9 mouse cellular contexts compared by ENCODE assay signal in genomic region chr3:145117637-145118036, GRCm38 (mm10). TPM values are rescaled to one million over a fixed set of nuclear protein-coding genes. Genes with fewer than 3 reads are reported as not detected.
DNase-seq lines count a peak whose midpoint lies in the region; ATAC-seq and TF ChIP-seq lines count a peak whose summit lies in the region.
"Had no signal": no experiment of that assay in that cellular context is flagged by ENCODE, and none has a peak within 500 bp of the region (broad histone marks: within the 10 kb centered on the region; RNA-seq: fewer than 3 reads in every experiment).

No protein-coding gene starts in this region.

- H3K9ac ChIP-seq in heart, embryonic 15.5 days, result 0 out of 2 replicates have a peak overlapping the region, but pooled peaks have one; percentile 51
- H3K9ac ChIP-seq in hindbrain, embryonic 14.5 days, result peak overlapping the region; percentile 90
- H3K9ac ChIP-seq in midbrain, embryonic 13.5 days (replicated peaks), result peak overlapping the region; percentile 70

- no peak for DNase-seq in heart, adult 9 months (ENCODE audit: low spot score in 2 of 2)
- DNase-seq in hindbrain, embryonic 14.5 days (ENCODE audit: low spot score), result no peak
- DNase-seq in spleen, postnatal 10 days (ENCODE audit: low spot score in 2 of 2), result no peak
- DNase-seq in c-Kit-positive CD71-positive TER-119-positive erythroid progenitor cells, embryonic 14.5 days (ENCODE audit: low spot score), result no peak
- no peak for DNase-seq in kidney, adult 11 months

- TF ChIP-seq CTCF in cortical plate, adult 2 months (IDR thresholded peaks at IDR 0.05; ENCODE audit: extremely low read depth, insufficient read depth, low read length), result no peak

- no peak for ATAC-seq in heart, embryonic 15.5 days (replicated peaks; ENCODE audit: insufficient number of reproducible peaks, insufficient read depth, low FRiP score, low read depth)
- no peak for ATAC-seq in hindbrain, embryonic 14.5 days (ENCODE audit: low FRiP score)
- no peak for ATAC-seq in midbrain, embryonic 13.5 days

- no peaks in the 10 kb centered on the region for H3K36me3 ChIP-seq in heart, embryonic 15.5 days
- H3K36me3 ChIP-seq in hindbrain, embryonic 14.5 days (replicated peaks; ENCODE audit: control insufficient read depth, insufficient read depth), result no peaks in the 10 kb centered on the region
- no peaks in the 10 kb centered on the region for H3K36me3 ChIP-seq in midbrain, embryonic 13.5 days

- no peak for TF ChIP-seq POLR2A in cortical plate, adult 2 months (IDR thresholded peaks at IDR 0.05; ENCODE audit: extremely low read depth, insufficient read depth, low read length)

- H3K4me2 ChIP-seq in heart, embryonic 15.5 days, result peak overlapping the region; percentile 69
- H3K4me2 ChIP-seq in hindbrain, embryonic 14.5 days (replicated peaks), result peak overlapping the region; percentile 77
- peak overlapping the region; percentile 58 for H3K4me2 ChIP-seq in midbrain, embryonic 13.5 days (replicated peaks)

- 80% methylated on average over 10 of the region's 10 CpGs for WGBS in heart, embryonic 15.5 days
- WGBS in hindbrain, embryonic 14.5 days, result 83% methylated on average over 10 of the region's 10 CpGs
- WGBS in midbrain, embryonic 13.5 days, result 84% methylated on average over 10 of the region's 10 CpGs

- peak overlapping the region; percentile 97 for H3K27ac ChIP-seq in heart, embryonic 15.5 days
- no peak overlapping the region for H3K27ac ChIP-seq in cortical plate, adult 2 months (ENCODE audit: insufficient read depth, low read length)
- peak overlapping the region; percentile 99 for H3K27ac ChIP-seq in hindbrain, embryonic 14.5 days
- H3K27ac ChIP-seq in midbrain, embryonic 13.5 days, result peak overlapping the region; percentile 96

- H3K4me1 ChIP-seq in heart, embryonic 15.5 days (replicated peaks), result peaks cover 13% of the 10 kb centered on the region
- no peaks in the 10 kb centered on the region for H3K4me1 ChIP-seq in cortical plate, adult 2 months (ENCODE audit: control insufficient read depth, insufficient read depth, low read length)
- H3K4me1 ChIP-seq in hindbrain, embryonic 14.5 days (replicated peaks; ENCODE audit: control insufficient read depth, insufficient read depth, low read length), result peaks cover 15% of the 10 kb centered on the region
- peaks cover 19% of the 10 kb centered on the region for H3K4me1 ChIP-seq in midbrain, embryonic 13.5 days (replicated peaks)

- no peaks in the 10 kb centered on the region for H3K27me3 ChIP-seq in heart, embryonic 15.5 days
- no peaks in the 10 kb centered on the region for H3K27me3 ChIP-seq in hindbrain, embryonic 14.5 days (ENCODE audit: control insufficient read depth, insufficient read depth, low read length)
- no peaks in the 10 kb centered on the region for H3K27me3 ChIP-seq in midbrain, embryonic 13.5 days

- no peaks in the 10 kb centered on the region for H3K9me3 ChIP-seq in heart, embryonic 15.5 days (replicated peaks)
- H3K9me3 ChIP-seq in hindbrain, embryonic 14.5 days (ENCODE audit: control insufficient read depth, low read length), result no peaks in the 10 kb centered on the region
- no peaks in the 10 kb centered on the region for H3K9me3 ChIP-seq in midbrain, embryonic 13.5 days

- peak overlapping the region; percentile 79 for H3K4me3 ChIP-seq in heart, embryonic 15.5 days
- H3K4me3 ChIP-seq in cortical plate, adult 2 months (ENCODE audit: insufficient read depth, low read length), result peak overlapping the region; percentile 92; the same call in 1 of the 2 replicates
- H3K4me3 ChIP-seq in hindbrain, embryonic 14.5 days (replicated peaks; ENCODE audit: low read length), result peak overlapping the region; percentile 76
- peak overlapping the region; percentile 69 for H3K4me3 ChIP-seq in midbrain, embryonic 13.5 days (replicated peaks)

RNA-seq across cellular contexts. Expression of gene Odf2l, which starts 0.8 kb away (rescaled TPM):
- 12.3 and 12.9 TPM in 2 replicates for polyA plus RNA-seq in heart, embryonic 15.5 days (2015; fragmentation: Nextera tagmentation; extraction: Ambion mirVana)
- 15.2 and 15.9 TPM in 2 replicates for polyA plus RNA-seq in cortical plate, adult 2 months (2012; rRNA removed)
- polyA plus RNA-seq in hindbrain, embryonic 14.5 days (2014; fragmentation: Nextera tagmentation; extraction: Ambion mirVana), result 11.4 and 16.1 TPM in 2 replicates
- 19.1 and 21.1 TPM in 2 replicates for polyA plus RNA-seq in midbrain, embryonic 13.5 days (2015; fragmentation: Nextera tagmentation; extraction: Ambion mirVana)

RNA-seq across cellular contexts. Expression of gene Clca2, which starts 18.4 kb away (rescaled TPM):
- 0.06 and 0.39 TPM in 2 replicates for polyA plus RNA-seq in heart, embryonic 15.5 days (2015; fragmentation: Nextera tagmentation; extraction: Ambion mirVana)
- not detected in 2 replicates for polyA plus RNA-seq in cortical plate, adult 2 months (2012; rRNA removed)
- 0.05 and 0.08 TPM in 2 replicates for polyA plus RNA-seq in hindbrain, embryonic 14.5 days (2014; fragmentation: Nextera tagmentation; extraction: Ambion mirVana)
- polyA plus RNA-seq in midbrain, embryonic 13.5 days (2015; fragmentation: Nextera tagmentation; extraction: Ambion mirVana), result 0.18 TPM in 1 of 2 replicates, not detected in the other
- polyA plus RNA-seq: liver, adult 2 months had no signal
